Mouse (Mus musculus): ENCODE measurements around the gene Gm3488. TPM values are rescaled to one million over a fixed set of nuclear protein-coding genes. Genes with fewer than 3 reads are reported as not detected.
"Not testable (repeated sequence)": the region's sequence is repeated elsewhere in the genome, so short reads cannot be mapped to it uniquely, and the experiment has no call there.

Gene Gm3488
- total RNA-seq (2021) = under 1 TPM; 0.25 to 0.65 TPM
- long read RNA-seq, experiment 1 = 0 reads
- long read RNA-seq, experiment 2, partial matches to known transcripts = 0 of 1 reads
- long read RNA-seq, experiment 2, other reads (novel, unspliced or antisense) = 1 of 1 reads

DNA sequence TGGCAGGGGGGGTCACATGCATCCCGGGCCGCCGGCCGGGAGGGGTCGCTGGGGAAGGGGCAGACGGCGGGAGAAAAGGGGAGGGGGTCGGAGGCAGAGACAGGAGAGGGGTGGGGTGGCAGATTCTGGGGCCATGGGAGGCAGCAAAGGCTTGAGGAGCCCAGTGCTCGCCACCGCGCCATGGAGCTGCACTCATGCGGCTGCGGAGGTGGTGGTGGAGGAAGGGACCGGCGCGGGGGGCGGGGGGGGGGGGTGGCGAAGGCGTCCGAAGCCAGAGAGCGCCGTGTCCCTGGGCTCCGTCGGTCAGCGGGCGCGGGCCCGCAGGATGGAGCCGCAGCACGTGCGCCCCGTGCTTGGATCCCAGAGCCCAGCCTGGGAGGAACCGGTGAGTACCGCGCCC lies at the start of gene Gm3488:
Gene Gm3488, plus strand, starts transcription at position 301 of the 400 bp plus-strand sequence.
- DNase-seq (ENCODE audit: low spot score in 2 of 2) = not testable (repeated sequence)

- not testable (repeated sequence) for DNase-seq (ENCODE audit: low spot score in 2 of 2)
Measured at GRCm38 (mm10) chr14:5455367-5455766, 46.1 kb upstream of the Gm3488 start, which contains the start of gene Gm3194. Gene Gm3194, minus strand, starts transcription at chr14:5455467.

GRCm38 (mm10) chr14:5460469-5460868 lies 41.0 kb upstream of the Gm3488 start:
- not testable (repeated sequence) for DNase-seq (ENCODE audit: low spot score in 2 of 2)

- not testable (repeated sequence) for DNase-seq (ENCODE audit: low spot score in 2 of 2)
Measured at GRCm38 (mm10) chr14:5477730-5478129, 23.7 kb upstream of the Gm3488 start, which contains the start of gene Gm8246. Gene Gm8246, minus strand, starts transcription at chr14:5477830.

DNA sequence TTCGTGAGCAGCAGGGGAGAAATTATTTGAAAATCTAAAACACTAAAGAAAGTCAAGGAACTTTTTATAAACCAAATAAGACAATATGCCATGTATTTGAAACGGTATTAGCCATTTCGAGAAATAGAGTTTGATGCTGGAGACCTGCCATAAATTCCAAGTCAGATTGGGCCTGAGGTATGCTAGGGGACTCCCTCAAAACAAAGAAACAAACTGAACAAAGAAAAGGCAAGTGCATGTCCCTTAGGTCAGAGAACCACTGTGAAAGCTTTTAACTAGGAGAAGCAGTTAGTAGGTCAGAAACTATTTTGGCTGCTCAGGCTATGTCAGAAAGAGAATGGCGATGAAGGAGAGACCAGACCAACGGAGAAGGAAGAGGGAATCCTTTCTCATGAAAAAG lies 17.6 kb upstream of the Gm3488 start, which contains the start of gene Gm3187:
Gene Gm3187, plus strand, starts transcription at position 301 of the 400 bp plus-strand sequence.
- not testable (repeated sequence) for DNase-seq (ENCODE audit: low spot score in 2 of 2)

- DNase-seq (ENCODE audit: low spot score in 2 of 2) = not testable (repeated sequence)
Measured at GRCm38 (mm10) chr14:5538196-5538595, 36.7 kb downstream of the Gm3488 start, which contains the start of gene Gm3532. Gene Gm3532, plus strand, starts transcription at chr14:5538496.

Other genes starting within 250 kb of the Gm3488 start
- under 1 TPM in 1 of 2 experiments, not detected in 1; 0.20 TPM for gene Gm3526, start 241.1 kb upstream of the Gm3488 start, total RNA-seq (2021)
- not detected for gene Gm3542, start 166.7 kb upstream of the Gm3488 start, total RNA-seq (2021)
- not detected for gene Gm3500, start 112.6 kb upstream of the Gm3488 start, total RNA-seq (2021)
- gene Gm3194, start 46.2 kb upstream of the Gm3488 start, total RNA-seq (2021) = 1 to 10 TPM in 1 of 2 experiments, under 1 TPM in 1; 0.96 to 1.1 TPM
- gene Gm8246, start 23.8 kb upstream of the Gm3488 start, total RNA-seq (2021) = not detected
- gene Gm3187, start 17.5 kb upstream of the Gm3488 start, total RNA-seq (2021) = not detected
- not detected for gene Gm3532, start 36.8 kb downstream of the Gm3488 start, total RNA-seq (2021)
- not detected for gene Gm8265, start 131.4 kb downstream of the Gm3488 start, total RNA-seq (2021)
- gene Gm9603, start 185.8 kb downstream of the Gm3488 start, total RNA-seq (2021) = not detected
- gene Gm3373, start 239.9 kb downstream of the Gm3488 start, total RNA-seq (2021) = under 1 TPM in 1 of 2 experiments, not detected in 1; 0.28 TPM

All from adrenal gland, postnatal 4 days (tissue).